Mouse (Mus musculus) midbrain, embryonic 10.5 days (tissue): ENCODE measurements around the gene Olfr524. TPM values are rescaled to one million over a fixed set of nuclear protein-coding genes. Genes with fewer than 3 reads are reported as not detected.

Experiments
- DNase-seq: peaks from one replicate; pipeline ENCODE4 v3.0.0-alpha.2; 2017; ENCODE audit warnings: low spot score
- H3K27ac ChIP-seq: fragments of 300-500 bp; sonication (generic); replicated peaks from 2 replicates; pipeline ENCODE4 v1.5.1; 2016; ENCODE audit warnings: mild to moderate bottlenecking
- H3K27me3 ChIP-seq: fragments of 300-500 bp; sonication (generic); 2 replicates; pipeline ENCODE4 v1.6.1; 2016; ENCODE audit warnings: low read depth, mild to moderate bottlenecking; ENCODE audit not compliant: poor library complexity, severe bottlenecking
- H3K36me3 ChIP-seq: fragments of 300-500 bp; sonication (generic); 2 replicates; pipeline ENCODE4 v1.6.1; 2016; ENCODE audit warnings: mild to moderate bottlenecking, moderate library complexity
- H3K4me1 ChIP-seq: fragments of 300-500 bp; sonication (generic); 2 replicates; pipeline ENCODE4 v1.6.1; 2016
- H3K4me3 ChIP-seq: fragments of 300-500 bp; sonication (generic); 2 replicates; pipeline ENCODE4 v1.5.1; 2016; ENCODE audit warnings: mild to moderate bottlenecking, moderate library complexity
- H3K9me3 ChIP-seq: fragments of 300-500 bp; sonication (generic); replicated peaks from 2 replicates; pipeline ENCODE4 v1.6.1; 2016; ENCODE audit warnings: mild to moderate bottlenecking
- WGBS: fragments of 180-500 bp; shearing (Covaris S2); methylation state at CpG from one replicate; pipeline ENCODE4 v1.1.7; 2016; 5-methylcytosine and 5-hydroxymethylcytosine counted together
- polyA plus RNA-seq: library from polyadenylated mRNA; unstranded; fragments of >200 nt; fragmentation: Nextera tagmentation; extraction: Ambion mirVana; gene quantifications from 2 replicates; pipeline ENCODE4 v1.2.1, GENCODE M21; 2016

The Olfr524 gene
- polyA plus RNA-seq, 1 experiment from 2014 or later, result not detected

DNA sequence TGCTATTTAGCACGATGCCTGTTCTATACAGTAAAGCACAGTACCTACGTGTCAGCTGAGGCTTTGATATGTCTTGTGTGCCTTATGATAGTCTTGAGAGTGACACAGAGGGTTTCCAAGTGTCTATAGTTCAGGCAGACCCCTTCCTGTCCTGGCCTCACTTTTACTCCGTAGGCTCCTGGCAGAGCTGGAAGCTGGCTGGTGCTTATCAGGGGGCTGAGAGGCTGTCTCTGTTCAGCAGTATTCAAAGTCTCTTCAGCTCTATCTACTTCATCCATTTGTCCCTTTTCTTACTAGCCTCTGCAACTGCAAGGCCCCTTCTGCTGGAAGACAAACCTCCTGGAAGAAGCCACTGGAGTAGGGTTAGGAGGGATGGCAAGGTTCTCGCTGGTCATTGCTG lies 4.7 kb downstream of the Olfr524 start:
- DNase-seq, result no peak
- 89% methylated on average over 4 of the region's 4 CpGs for WGBS
- no peak overlapping the region for H3K27ac ChIP-seq
- H3K36me3 ChIP-seq, result no peaks in the 10 kb centered on the region
- no peaks in the 10 kb centered on the region for H3K27me3 ChIP-seq
- H3K4me1 ChIP-seq, result no peaks in the 10 kb centered on the region
- no peaks in the 10 kb centered on the region for H3K9me3 ChIP-seq
- no peak overlapping the region for H3K4me3 ChIP-seq

DNA sequence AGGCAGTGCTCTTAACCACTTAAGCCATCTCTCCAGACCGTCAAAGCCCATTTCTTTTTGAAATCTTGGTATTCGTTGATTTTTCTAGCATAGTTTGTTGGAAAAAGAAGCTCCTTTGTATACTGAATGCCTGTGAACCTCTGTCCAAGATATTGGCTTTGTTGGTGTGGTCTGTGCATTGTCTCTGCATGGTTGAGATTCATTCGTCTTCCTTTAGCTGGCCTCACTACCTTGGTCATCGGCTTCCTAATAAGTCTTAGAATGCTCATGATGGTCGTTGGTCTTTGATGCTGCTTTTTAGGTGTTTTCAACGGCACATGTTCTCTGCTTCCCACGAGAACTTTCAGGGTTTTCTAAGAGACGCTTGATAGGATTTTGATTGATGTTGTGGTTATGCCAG lies 9.8 kb downstream of the Olfr524 start:
- 90% methylated on average over 8 of the region's 8 CpGs for WGBS

GRCm38 (mm10) chr7:140194031-140194430 lies 11.7 kb downstream of the Olfr524 start:
- Histone ChIP-seq H3K4me3 (no peak overlapping the region), H3K4me1 (no peaks in the 10 kb centered on the region), H3K27ac (no peak overlapping the region), H3K9me3 (no peaks in the 10 kb centered on the region), H3K36me3 (no peaks in the 10 kb centered on the region), H3K27me3 (no peaks in the 10 kb centered on the region)
- DNase-seq, result no peak
- WGBS, result 91% methylated on average over 4 of the region's 4 CpGs

More for the DNA sequence above, 9.8 kb downstream of the Olfr524 start:
- no peaks in the 10 kb centered on the region for H3K4me1 ChIP-seq
- H3K36me3 ChIP-seq, result no peaks in the 10 kb centered on the region
- no peaks in the 10 kb centered on the region for H3K27me3 ChIP-seq
- no peak overlapping the region for H3K4me3 ChIP-seq
- H3K27ac ChIP-seq, result no peak overlapping the region
- DNase-seq, result no peak
- no peaks in the 10 kb centered on the region for H3K9me3 ChIP-seq

- no peaks in the 10 kb centered on the region for H3K9me3 ChIP-seq
- no peaks in the 10 kb centered on the region for H3K27me3 ChIP-seq
- H3K4me3 ChIP-seq, result no peak overlapping the region
- no peaks in the 10 kb centered on the region for H3K4me1 ChIP-seq
- 88% methylated on average over 2 of the region's 2 CpGs for WGBS
- H3K36me3 ChIP-seq, result no peaks in the 10 kb centered on the region
- H3K27ac ChIP-seq, result no peak overlapping the region
- DNase-seq, result no peak
Observed at GRCm38 (mm10) chr7:140192851-140193250, 12.9 kb downstream of the Olfr524 start.

- H3K27me3 ChIP-seq, result no peaks in the 10 kb centered on the region
- H3K36me3 ChIP-seq, result no peaks in the 10 kb centered on the region
- WGBS, result 67% methylated on average over 2 of the region's 2 CpGs
- no peak for DNase-seq
- no peaks in the 10 kb centered on the region for H3K4me1 ChIP-seq
- no peak overlapping the region for H3K27ac ChIP-seq
- H3K9me3 ChIP-seq, result no peaks in the 10 kb centered on the region
- no peak overlapping the region for H3K4me3 ChIP-seq
Observed at GRCm38 (mm10) chr7:140192445-140192844, 13.3 kb downstream of the Olfr524 start.

DNA sequence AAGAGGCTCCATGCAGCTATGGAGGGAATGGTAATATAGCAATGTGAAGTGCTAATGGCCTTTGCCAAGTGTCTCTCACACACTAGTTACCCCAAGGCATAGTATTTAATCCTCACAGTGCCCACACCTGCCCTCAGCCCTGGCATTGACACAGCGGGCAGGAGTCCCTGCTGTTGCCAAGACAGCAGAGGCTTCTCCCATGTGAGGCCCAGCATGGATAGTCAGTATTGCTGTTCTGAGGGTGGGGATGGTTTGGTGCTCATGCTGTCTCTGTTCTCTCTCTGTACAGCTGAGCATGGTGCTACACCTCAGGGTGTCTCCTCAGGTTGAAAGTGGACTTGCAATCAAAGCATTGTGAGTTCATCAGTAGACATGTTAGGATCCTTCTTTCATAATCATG lies 15.3 kb downstream of the Olfr524 start:
- Histone ChIP-seq H3K36me3 (no peaks in the 10 kb centered on the region), H3K4me3 (no peak overlapping the region), H3K27me3 (no peaks in the 10 kb centered on the region), H3K9me3 (no peaks in the 10 kb centered on the region), H3K4me1 (no peaks in the 10 kb centered on the region), H3K27ac (no peak overlapping the region)
- DNase-seq, result no peak
- WGBS, result 93% methylated on average over 1 of the region's 1 CpGs

DNA sequence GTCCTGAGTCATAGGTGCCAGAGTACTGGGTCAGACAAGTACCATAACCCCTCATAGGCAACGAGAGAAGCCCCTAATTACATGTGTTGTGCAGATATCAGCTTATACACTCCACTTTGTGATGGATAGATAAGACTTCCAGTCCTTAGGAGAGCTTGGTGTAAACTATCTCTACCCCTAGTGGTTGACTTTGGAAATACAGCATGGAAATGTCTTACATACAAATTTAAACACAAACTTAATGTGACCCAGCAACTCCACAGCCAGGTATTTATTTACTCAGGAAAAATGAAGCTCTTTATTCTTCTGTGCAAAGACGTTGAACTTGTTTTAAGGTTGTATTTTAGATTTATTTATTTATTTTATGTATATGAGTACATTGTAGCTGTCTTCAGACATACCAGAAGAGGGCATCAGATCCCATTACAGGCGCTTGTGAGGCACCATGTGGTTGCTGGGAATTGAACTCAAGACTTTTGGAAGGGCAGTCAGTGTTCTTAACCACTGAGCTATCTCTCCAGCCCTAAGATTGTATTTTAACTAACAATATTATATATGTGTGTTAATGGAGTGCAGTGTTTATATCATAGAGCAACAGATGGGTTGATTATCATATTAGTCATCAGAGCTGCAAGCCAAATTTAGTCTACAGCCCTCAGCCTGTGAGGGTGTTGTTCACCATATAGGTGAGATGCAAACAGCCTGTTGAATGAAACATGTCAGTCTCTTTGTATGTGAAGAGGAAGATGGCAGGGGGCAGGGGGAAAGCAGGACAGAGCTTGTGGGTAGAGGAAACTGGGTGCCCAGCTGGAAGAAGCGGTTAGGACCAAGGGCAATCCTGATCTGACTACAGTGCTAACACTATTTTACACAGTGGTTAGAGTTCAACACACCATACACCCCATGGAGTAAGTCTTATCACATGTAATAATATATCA lies 17.1 kb downstream of the Olfr524 start:
- WGBS, result 61% methylated on average over 4 of the region's 4 CpGs
- Histone ChIP-seq H3K27me3 (no peaks in the 10 kb centered on the region), H3K9me3 (no peaks in the 10 kb centered on the region), H3K4me1 (no peaks in the 10 kb centered on the region), H3K27ac (no peak overlapping the region), H3K4me3 (no peak overlapping the region), H3K36me3 (no peaks in the 10 kb centered on the region)
- DNase-seq, result no peak

DNA sequence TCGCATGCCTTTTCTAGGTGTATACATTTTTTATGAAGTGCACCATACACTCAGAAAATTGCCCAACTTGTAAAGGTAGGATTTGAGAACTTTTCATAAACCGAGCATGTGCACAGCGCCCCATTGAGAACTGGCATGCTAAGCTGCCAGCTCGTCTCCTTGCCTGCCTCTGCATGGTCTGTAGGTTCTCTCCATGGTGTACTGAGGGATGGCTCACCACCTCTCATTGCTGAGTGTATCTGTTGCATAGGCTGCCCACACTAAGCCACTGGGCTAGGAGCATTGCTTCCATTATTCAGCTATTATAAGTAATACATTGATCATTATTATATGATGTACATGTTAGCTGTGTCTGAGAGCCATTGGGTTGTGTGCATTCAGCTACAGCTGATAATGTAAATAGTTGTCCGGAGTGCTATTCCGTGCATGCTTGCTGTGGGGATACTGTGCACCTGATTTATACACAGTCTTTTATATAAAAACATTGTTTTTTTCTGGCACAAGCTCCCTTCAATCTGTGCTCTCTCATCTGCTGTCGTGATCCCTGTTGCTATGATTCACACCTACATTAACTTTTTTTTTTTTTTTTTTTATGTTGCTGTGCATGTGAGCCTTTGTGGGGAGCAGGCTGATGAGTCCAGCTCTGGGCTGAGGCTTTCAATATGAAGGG lies 17.9 kb downstream of the Olfr524 start:
- WGBS, result 83% methylated on average over 7 of the region's 7 CpGs
- DNase-seq, result no peak
- Histone ChIP-seq H3K4me1 (no peaks in the 10 kb centered on the region), H3K4me3 (no peak overlapping the region), H3K36me3 (no peaks in the 10 kb centered on the region), H3K27me3 (no peaks in the 10 kb centered on the region), H3K9me3 (no peaks in the 10 kb centered on the region), H3K27ac (no peak overlapping the region)

DNA sequence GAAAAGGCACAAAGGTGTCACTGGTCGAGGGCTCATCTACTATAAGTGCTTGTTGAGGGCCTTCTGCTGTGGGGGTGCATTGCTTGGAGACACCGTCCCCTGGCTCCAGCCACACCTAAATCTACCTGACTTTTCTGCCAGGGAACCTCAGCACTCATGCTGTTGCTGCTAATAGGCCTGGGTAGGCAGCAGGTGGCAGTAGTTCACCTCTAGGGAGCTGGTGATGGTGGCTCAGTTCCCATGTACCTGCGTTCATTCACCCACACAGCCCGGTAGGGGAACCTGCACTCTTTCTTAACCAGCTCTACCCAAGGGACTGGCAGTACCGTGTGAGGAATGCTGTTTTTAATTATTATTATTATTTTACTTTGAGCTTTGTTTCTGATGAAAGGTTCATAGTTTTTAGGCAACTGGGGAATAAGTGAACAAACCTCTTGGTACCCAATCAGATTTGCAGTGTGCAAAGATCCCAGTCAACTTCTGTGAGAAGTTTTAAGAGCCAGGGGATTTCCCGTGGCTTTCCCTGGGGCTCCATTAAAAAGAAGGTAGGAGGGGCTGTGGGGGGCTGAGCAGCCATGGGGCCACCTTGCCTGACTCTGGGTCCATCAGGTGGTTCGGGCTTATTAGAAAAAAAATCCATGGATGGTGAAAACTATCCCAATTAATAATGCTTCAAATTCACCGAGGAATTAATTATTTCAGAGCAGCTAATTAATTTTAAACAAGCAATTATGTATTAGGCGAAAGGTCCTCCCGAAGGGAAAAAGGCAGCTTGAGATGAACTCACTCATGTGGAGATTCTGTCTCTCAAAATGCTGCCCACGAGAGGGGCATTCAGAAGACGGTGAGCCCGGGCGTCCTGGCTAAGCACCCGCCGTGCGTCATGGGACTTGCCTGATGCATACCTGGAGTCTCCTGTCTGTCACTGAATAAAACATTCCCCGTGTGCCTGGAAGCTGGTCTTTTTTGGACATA lies 18.8 kb downstream of the Olfr524 start:
- Histone ChIP-seq H3K36me3 (no peaks in the 10 kb centered on the region), H3K4me3 (no peak overlapping the region), H3K9me3 (no peaks in the 10 kb centered on the region), H3K27me3 (no peaks in the 10 kb centered on the region), H3K27ac (no peak overlapping the region), H3K4me1 (no peaks in the 10 kb centered on the region)
- WGBS, result 70% methylated on average over 18 of the region's 18 CpGs
- DNase-seq, result no peak

DNA sequence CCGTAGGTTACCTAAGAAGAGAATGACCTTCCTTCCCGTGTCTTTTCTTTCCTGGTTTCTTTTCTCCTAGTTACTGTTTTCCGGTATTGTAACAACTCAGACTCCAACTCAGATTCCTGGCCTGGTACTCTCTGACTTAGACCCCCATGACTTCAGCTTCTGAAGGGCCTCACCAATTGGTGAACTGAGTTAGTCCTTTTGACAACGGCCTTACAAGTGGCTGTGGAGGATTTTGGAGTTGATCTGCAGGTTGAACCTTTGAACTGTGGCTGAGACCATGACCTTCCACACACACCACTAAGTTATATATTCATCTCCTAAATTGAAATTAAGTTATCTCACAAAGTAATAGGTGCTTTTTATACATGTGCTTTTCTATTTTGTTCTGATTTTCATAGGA lies 21.6 kb downstream of the Olfr524 start:
- no peaks in the 10 kb centered on the region for H3K27me3 ChIP-seq
- no peak overlapping the region for H3K27ac ChIP-seq
- no peaks in the 10 kb centered on the region for H3K36me3 ChIP-seq
- H3K4me1 ChIP-seq, result no peaks in the 10 kb centered on the region
- no peak for DNase-seq
- no peak overlapping the region for H3K4me3 ChIP-seq
- 88% methylated on average over 4 of the region's 4 CpGs for WGBS
- no peaks in the 10 kb centered on the region for H3K9me3 ChIP-seq

DNA sequence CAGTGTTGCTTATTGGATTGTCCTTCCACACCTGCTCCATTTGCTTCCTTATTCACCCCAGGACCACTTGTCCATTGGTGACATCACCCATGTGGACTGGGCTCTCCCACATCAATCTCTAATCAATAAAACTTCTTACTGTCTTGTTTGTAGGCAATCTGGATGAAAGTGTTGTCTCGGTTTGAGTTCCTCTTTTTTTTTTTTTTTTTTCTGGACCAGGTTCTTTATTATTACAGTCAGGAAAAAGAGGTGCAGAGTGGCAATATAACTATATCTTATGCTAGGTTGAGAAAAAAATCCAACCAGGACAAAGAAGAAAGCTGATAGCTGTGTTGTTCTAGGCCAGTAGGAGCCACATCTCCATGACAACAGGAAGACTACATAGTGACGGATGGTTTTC lies 25.1 kb downstream of the Olfr524 start:
- H3K36me3 ChIP-seq, result no peaks in the 10 kb centered on the region
- no peak overlapping the region for H3K27ac ChIP-seq
- H3K9me3 ChIP-seq, result no peaks in the 10 kb centered on the region
- no peak for DNase-seq
- H3K27me3 ChIP-seq, result no peaks in the 10 kb centered on the region
- H3K4me1 ChIP-seq, result no peaks in the 10 kb centered on the region
- no peak overlapping the region for H3K4me3 ChIP-seq
- 94% methylated on average over 2 of the region's 2 CpGs for WGBS

GRCm38 (mm10) chr7:140179176-140179575 lies 26.6 kb downstream of the Olfr524 start:
- no peak overlapping the region for H3K4me3 ChIP-seq
- no peaks in the 10 kb centered on the region for H3K36me3 ChIP-seq
- no peak for DNase-seq
- no peak overlapping the region for H3K27ac ChIP-seq
- H3K9me3 ChIP-seq, result no peaks in the 10 kb centered on the region
- 95% methylated on average over 2 of the region's 2 CpGs for WGBS
- H3K4me1 ChIP-seq, result no peaks in the 10 kb centered on the region
- no peaks in the 10 kb centered on the region for H3K27me3 ChIP-seq
